Mouse (Mus musculus) intestine, postnatal 0 days (tissue): ENCODE measurements around the gene I830077J02Rik. TPM values are rescaled to one million over a fixed set of nuclear protein-coding genes. Genes with fewer than 3 reads are reported as not detected.

Source experiments
- ATAC-seq: fragments of 200-750 bp; cut with Nextera tagmentation; 2 replicates; pipeline ENCODE4 v1.8.0; 2017; ENCODE audit warnings: mild to moderate bottlenecking, moderate TSS enrichment, moderate library complexity
- H3K27ac ChIP-seq: fragments of 300-500 bp; sonication (generic); 2 replicates; pipeline ENCODE4 v1.5.1; 2014; ENCODE audit warnings: mild to moderate bottlenecking, low read depth, low read length, moderate library complexity
- H3K27me3 ChIP-seq: fragments of 300-500 bp; sonication (generic); replicated peaks from 2 replicates; pipeline ENCODE4 v1.6.1; 2014; ENCODE audit warnings: low read length, mixed read lengths; ENCODE audit not compliant: control insufficient read depth, insufficient read depth
- H3K36me3 ChIP-seq: fragments of 300-500 bp; sonication (generic); 2 replicates; pipeline ENCODE4 v1.6.1; 2014; ENCODE audit warnings: mild to moderate bottlenecking, moderate library complexity; ENCODE audit not compliant: control insufficient read depth, insufficient read depth
- H3K4me1 ChIP-seq: fragments of 300-500 bp; sonication (generic); replicated peaks from 2 replicates; pipeline ENCODE4 v1.6.1; 2014; ENCODE audit warnings: antibody characterized with exemption, low read length, mixed read lengths; ENCODE audit not compliant: control insufficient read depth, insufficient read depth
- H3K4me2 ChIP-seq: fragments of 300-500 bp; sonication (generic); replicated peaks from 2 replicates; pipeline ENCODE4 v1.6.1; 2014; ENCODE audit warnings: low read depth, mild to moderate bottlenecking, moderate library complexity
- H3K4me3 ChIP-seq: fragments of 300-500 bp; sonication (generic); 2 replicates; pipeline ENCODE4 v1.5.1; 2014; ENCODE audit warnings: low read depth, low read length
- H3K9ac ChIP-seq: fragments of 300-500 bp; sonication (generic); 2 replicates; pipeline ENCODE4 v1.6.1; 2014; ENCODE audit warnings: mild to moderate bottlenecking, low read depth, low read length
- H3K9me3 ChIP-seq: fragments of 300-500 bp; sonication (generic); 2 replicates; pipeline ENCODE4 v1.6.1; 2016; ENCODE audit warnings: mixed run types; ENCODE audit not compliant: control insufficient read depth
- CTCF ChIP-seq: sonication (generic); IDR thresholded peaks from 2 replicates; pipeline ENCODE4 v1.5.1; 2016; ENCODE audit warnings: low read depth, mild to moderate bottlenecking, control low read depth, antibody characterized with exemption, moderate library complexity
- WGBS: fragments of 180-500 bp; shearing (Covaris S2); extraction: QIAGEN DNeasy Blood & Tissue Kit; methylation state at CpG from one replicate; pipeline ENCODE4 v1.1.7; 2014; 5-methylcytosine and 5-hydroxymethylcytosine counted together
- polyA plus RNA-seq: library from polyadenylated mRNA; unstranded; fragments of >200 nt; fragmentation: Nextera tagmentation; extraction: Ambion mirVana; gene quantifications from 2 replicates; pipeline ENCODE4 v1.2.1, GENCODE M21; 2015

The I830077J02Rik gene
- polyA plus RNA-seq, 1 experiment from 2014 or later, result 0.89 TPM

- ATAC-seq, result no peak
- no peak overlapping the region for H3K4me3 ChIP-seq
Observed at GRCm38 (mm10) chr3:105913839-105914681, 18.4 kb downstream of the I830077J02Rik start.

DNA sequence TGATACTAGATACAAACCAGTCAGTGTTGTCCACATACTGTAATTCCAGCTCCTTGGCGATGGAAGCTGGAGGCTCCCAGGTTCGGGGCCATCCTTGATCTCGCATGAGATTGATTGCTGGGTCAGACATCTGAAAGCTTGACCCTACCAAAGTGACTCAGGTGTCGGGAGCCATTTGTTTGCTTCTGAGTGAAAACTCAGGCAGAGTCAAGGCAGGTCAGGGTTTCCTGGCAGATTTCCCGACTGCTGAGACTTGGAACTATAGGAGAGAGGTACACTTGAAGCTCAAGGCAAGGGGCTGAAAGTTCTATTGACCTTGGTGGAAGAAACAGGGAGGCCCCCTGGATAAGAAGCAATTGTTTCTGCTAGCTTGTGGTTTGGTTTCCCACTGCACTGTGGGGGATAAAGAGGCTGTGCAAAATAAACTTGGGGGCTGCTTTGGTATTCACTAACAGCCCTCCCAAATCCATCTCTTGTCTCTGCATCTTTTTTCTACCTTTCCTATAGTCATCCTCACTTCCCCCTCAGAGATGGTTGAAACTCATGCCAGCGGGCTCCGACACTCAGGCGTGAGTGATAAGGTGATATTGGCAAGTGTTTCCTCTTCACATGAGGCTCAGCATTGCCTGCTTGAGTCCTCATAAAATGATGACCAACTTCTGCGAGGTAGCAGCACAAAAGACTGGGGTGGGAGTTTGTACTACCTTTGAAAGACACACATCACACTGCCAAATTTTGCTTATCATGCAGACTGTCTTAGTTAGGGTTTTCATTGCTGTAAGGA is 20.2 kb downstream of the I830077J02Rik start:
- H3K4me3 ChIP-seq, result no peak overlapping the region
- H3K27me3 ChIP-seq, result no peaks in the 10 kb centered on the region
- H3K4me1 ChIP-seq, result no peaks in the 10 kb centered on the region
- H3K4me2 ChIP-seq, result no peak overlapping the region
- no peak for ATAC-seq
- TF ChIP-seq CTCF, result no peak
- no peak overlapping the region for H3K9ac ChIP-seq
- H3K9me3 ChIP-seq, result no peaks in the 10 kb centered on the region
- H3K36me3 ChIP-seq, result no peaks in the 10 kb centered on the region
- WGBS, result 62% methylated on average over 9 of the region's 9 CpGs
- no peak overlapping the region for H3K27ac ChIP-seq

More at GRCm38 (mm10) chr3:105913839-105914681, 18.4 kb downstream of the I830077J02Rik start:
- H3K36me3 ChIP-seq, result no peaks in the 10 kb centered on the region
- no peak for TF ChIP-seq CTCF
- no peaks in the 10 kb centered on the region for H3K27me3 ChIP-seq
- no peak overlapping the region for H3K27ac ChIP-seq
- H3K4me1 ChIP-seq, result no peaks in the 10 kb centered on the region
- H3K9me3 ChIP-seq, result no peaks in the 10 kb centered on the region
- no peak overlapping the region for H3K4me2 ChIP-seq
- 49% methylated on average over 10 of the region's 10 CpGs for WGBS
- H3K9ac ChIP-seq, result no peak overlapping the region

- Histone ChIP-seq H3K4me1 (no peaks in the 10 kb centered on the region), H3K4me3 (no peak overlapping the region), H3K27ac (no peak overlapping the region), H3K9me3 (no peaks in the 10 kb centered on the region), H3K4me2 (no peak overlapping the region), H3K36me3 (no peaks in the 10 kb centered on the region), H3K27me3 (no peaks in the 10 kb centered on the region), H3K9ac (no peak overlapping the region)
- WGBS, result 74% methylated on average over 11 of the region's 11 CpGs
- no peak for TF ChIP-seq CTCF
- ATAC-seq, result no peak
Observed at GRCm38 (mm10) chr3:105910519-105911190, 21.8 kb downstream of the I830077J02Rik start.

DNA sequence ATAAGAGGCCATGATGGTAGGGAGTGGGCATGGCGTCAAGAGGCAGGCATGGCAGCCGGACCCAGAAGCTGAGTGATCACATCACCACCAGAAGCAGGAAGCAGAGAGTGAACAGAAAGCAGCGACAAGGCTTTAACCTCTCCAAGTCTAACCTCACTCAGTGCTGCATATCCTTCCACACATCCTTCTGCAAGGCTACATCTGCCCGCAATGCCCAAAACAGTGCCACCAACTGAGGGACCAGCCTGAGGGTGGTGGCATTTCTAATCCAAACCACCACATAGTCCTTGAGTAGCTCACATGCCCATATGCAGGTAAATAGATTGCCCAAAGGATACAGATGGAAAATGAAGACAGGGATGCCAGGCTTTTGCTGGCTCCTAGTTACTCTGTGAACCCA is 23.5 kb downstream of the I830077J02Rik start:
- Histone ChIP-seq H3K4me1 (no peaks in the 10 kb centered on the region), H3K27ac (no peak overlapping the region), H3K36me3 (no peaks in the 10 kb centered on the region), H3K4me3 (no peak overlapping the region), H3K9me3 (no peaks in the 10 kb centered on the region), H3K4me2 (no peak overlapping the region), H3K27me3 (no peaks in the 10 kb centered on the region), H3K9ac (no peak overlapping the region)
- no peak for ATAC-seq
- WGBS, result 94% methylated on average over 4 of the region's 4 CpGs
- TF ChIP-seq CTCF, result no peak

DNA sequence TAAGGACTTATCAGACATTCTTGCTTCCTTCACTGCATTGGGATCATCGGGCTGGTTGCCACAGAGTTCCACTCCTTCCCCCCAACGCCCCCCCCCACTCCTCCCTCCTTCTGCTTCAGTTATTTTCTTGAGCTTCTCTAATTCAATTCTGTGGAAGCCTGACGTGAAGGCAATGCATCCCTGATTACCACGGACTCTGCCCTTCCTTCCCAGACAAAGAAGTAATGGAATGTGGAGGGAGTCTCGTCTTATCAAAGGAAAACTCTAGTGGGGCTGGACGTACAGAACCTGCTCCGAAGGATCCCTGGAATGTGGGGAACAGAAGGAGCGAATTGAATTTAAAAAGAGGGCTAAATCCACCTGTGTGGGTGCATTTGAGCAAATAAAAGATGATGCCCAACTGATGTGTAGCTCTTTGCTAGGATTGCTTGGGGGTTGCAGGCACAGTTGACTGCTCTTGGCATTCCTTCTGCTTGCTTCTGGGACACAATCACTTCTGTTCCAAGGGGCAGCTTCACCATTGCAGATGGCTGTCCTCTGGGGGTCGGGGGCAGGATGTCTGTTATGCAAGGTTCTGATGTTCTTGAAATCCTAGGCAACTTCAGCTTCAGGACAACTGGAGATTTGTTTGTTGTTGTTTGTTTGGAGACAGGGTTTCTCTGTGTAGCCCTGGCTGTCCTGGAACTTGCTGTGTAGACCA is 24.4 kb downstream of the I830077J02Rik start:
- WGBS, result 35% methylated on average over 9 of the region's 9 CpGs
- ATAC-seq, result no peak

More for the DNA sequence above, 24.4 kb downstream of the I830077J02Rik start:
- no peaks in the 10 kb centered on the region for H3K9me3 ChIP-seq
- H3K4me1 ChIP-seq, result no peaks in the 10 kb centered on the region
- TF ChIP-seq CTCF, result no peak
- H3K4me2 ChIP-seq, result no peak overlapping the region
- no peak overlapping the region for H3K9ac ChIP-seq
- H3K27ac ChIP-seq, result no peak overlapping the region
- H3K27me3 ChIP-seq, result no peaks in the 10 kb centered on the region
- no peaks in the 10 kb centered on the region for H3K36me3 ChIP-seq
- no peak overlapping the region for H3K4me3 ChIP-seq
